Mouse (Mus musculus): ENCODE results near the gene Acsl1. TPM values are rescaled to one million over a fixed set of nuclear protein-coding genes. Genes with fewer than 3 reads are reported as not detected.

The Acsl1 gene
- polyA plus RNA-seq, 1 experiment from 2014 or later = 18.8 TPM

GRCm38 (mm10) chr8:46520667-46521066 lies 49.8 kb downstream of the Acsl1 start:
- Histone ChIP-seq H3K36me3 (replicated peaks) (no peaks in the 10 kb centered on the region), H3K9ac (no peak overlapping the region), H3K4me3 (no peak overlapping the region), H3K4me1 (no peaks in the 10 kb centered on the region), H3K4me2 (no peak overlapping the region), H3K27ac (no peak overlapping the region), H3K27me3 (replicated peaks) (no peaks in the 10 kb centered on the region), H3K9me3 (no peaks in the 10 kb centered on the region)
- ATAC-seq (replicated peaks) = no peak
- WGBS = 94% methylated on average over 6 of the region's 6 CpGs

GRCm38 (mm10) chr8:46526098-46526497 lies 55.3 kb downstream of the Acsl1 start:
- Histone ChIP-seq H3K4me1 (no peaks in the 10 kb centered on the region), H3K27me3 (replicated peaks) (no peaks in the 10 kb centered on the region), H3K9me3 (no peaks in the 10 kb centered on the region), H3K9ac (no peak overlapping the region), H3K4me2 (no peak overlapping the region), H3K27ac (no peak overlapping the region), H3K36me3 (replicated peaks) (no peaks in the 10 kb centered on the region), H3K4me3 (no peak overlapping the region)
- ATAC-seq (replicated peaks) = no peak
- WGBS = 92% methylated on average over 8 of the region's 8 CpGs

GRCm38 (mm10) chr8:46526821-46527220 lies 56.0 kb downstream of the Acsl1 start:
- no peak overlapping the region for H3K9ac ChIP-seq
- no peak overlapping the region for H3K4me2 ChIP-seq
- H3K27me3 ChIP-seq (replicated peaks) = no peaks in the 10 kb centered on the region
- no peak overlapping the region for H3K4me3 ChIP-seq
- 0 out of 2 replicates have a peak, but pooled peaks cover 3% of the 10 kb centered on the region for H3K36me3 ChIP-seq (replicated peaks)
- WGBS = 69% methylated on average over 10 of the region's 10 CpGs
- no peaks in the 10 kb centered on the region for H3K4me1 ChIP-seq
- H3K27ac ChIP-seq = no peak overlapping the region
- no peaks in the 10 kb centered on the region for H3K9me3 ChIP-seq
- ATAC-seq (replicated peaks) = no peak

- no peaks in the 10 kb centered on the region for H3K9me3 ChIP-seq
- no peak overlapping the region for H3K4me2 ChIP-seq
- H3K36me3 ChIP-seq (replicated peaks) = 0 out of 2 replicates have a peak, but pooled peaks cover 3% of the 10 kb centered on the region
- H3K27me3 ChIP-seq (replicated peaks) = no peaks in the 10 kb centered on the region
- ATAC-seq (replicated peaks) = no peak
- H3K27ac ChIP-seq = no peak overlapping the region
- H3K9ac ChIP-seq = no peak overlapping the region
- 86% methylated on average over 4 of the region's 4 CpGs for WGBS
- no peaks in the 10 kb centered on the region for H3K4me1 ChIP-seq
- no peak overlapping the region for H3K4me3 ChIP-seq
Measured at GRCm38 (mm10) chr8:46529508-46529907, 58.7 kb downstream of the Acsl1 start.

- Histone ChIP-seq H3K4me3 (no peak overlapping the region), H3K9ac (no peak overlapping the region), H3K36me3 (replicated peaks) (0 out of 2 replicates have a peak, but pooled peaks cover 3% of the 10 kb centered on the region), H3K4me2 (no peak overlapping the region), H3K27me3 (replicated peaks) (no peaks in the 10 kb centered on the region), H3K27ac (no peak overlapping the region), H3K4me1 (no peaks in the 10 kb centered on the region), H3K9me3 (no peaks in the 10 kb centered on the region)
- no peak for ATAC-seq (replicated peaks)
- WGBS = 60% methylated on average over 4 of the region's 4 CpGs
Measured at GRCm38 (mm10) chr8:46530541-46530940, 59.7 kb downstream of the Acsl1 start.

DNA sequence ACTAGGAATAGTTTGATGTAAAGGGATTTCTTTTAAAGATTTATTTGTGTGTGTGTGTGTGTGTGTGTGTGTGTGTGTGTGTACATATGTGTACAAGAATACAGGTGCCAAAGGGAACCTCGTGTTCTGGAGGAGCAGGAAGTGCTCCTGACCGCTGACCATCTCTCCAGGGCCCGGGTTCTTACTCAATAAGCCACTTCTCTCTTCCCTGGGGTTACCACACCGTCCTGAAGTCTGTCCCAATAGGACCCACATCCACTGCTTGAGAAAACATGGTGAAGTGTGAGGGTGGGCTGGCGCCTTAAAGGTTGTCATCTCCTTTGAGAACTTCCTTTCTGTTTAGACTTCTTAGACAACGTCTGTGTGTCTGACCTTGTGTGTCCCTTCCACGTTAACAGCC lies 63.1 kb downstream of the Acsl1 start:
- no peak overlapping the region for H3K4me2 ChIP-seq
- WGBS = 90% methylated on average over 7 of the region's 7 CpGs
- H3K4me3 ChIP-seq = no peak overlapping the region
- H3K36me3 ChIP-seq (replicated peaks) = 0 out of 2 replicates have a peak, but pooled peaks cover 3% of the 10 kb centered on the region
- no peak overlapping the region for H3K27ac ChIP-seq
- no peaks in the 10 kb centered on the region for H3K27me3 ChIP-seq (replicated peaks)
- no peak for ATAC-seq (replicated peaks)
- no peaks in the 10 kb centered on the region for H3K9me3 ChIP-seq
- H3K9ac ChIP-seq = no peak overlapping the region
- no peaks in the 10 kb centered on the region for H3K4me1 ChIP-seq

DNA sequence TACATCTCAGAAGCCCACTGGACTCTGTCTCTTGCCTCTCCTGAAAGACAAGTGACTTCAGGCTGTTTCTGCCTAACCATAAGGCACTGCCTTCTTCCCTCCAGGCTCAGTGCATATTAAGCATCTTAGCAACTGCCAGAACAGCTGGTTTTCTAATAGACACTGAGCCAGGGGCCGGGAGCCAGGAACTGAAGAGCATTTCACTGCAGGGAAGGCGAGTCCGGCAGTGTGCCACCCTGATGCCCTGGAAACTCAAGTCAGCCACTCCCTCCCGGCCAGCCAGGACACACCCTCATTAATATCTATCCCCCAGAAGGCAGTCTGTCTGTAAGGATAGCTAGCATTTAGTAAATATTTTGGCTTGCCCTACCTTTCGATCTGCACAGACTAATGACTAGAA lies 68.9 kb downstream of the Acsl1 start:
- ATAC-seq (replicated peaks) = no peak; the same call in 1 of the 2 replicates
- Histone ChIP-seq H3K36me3 (replicated peaks) (no peaks in the 10 kb centered on the region), H3K4me3 (no peak overlapping the region), H3K9me3 (no peaks in the 10 kb centered on the region), H3K27me3 (replicated peaks) (no peaks in the 10 kb centered on the region), H3K4me1 (no peaks in the 10 kb centered on the region), H3K9ac (no peak overlapping the region), H3K4me2 (no peak overlapping the region), H3K27ac (no peak overlapping the region)
- 57% methylated on average over 5 of the region's 5 CpGs for WGBS

- no peak overlapping the region for H3K27ac ChIP-seq
- H3K4me2 ChIP-seq = no peak overlapping the region
- H3K4me3 ChIP-seq = no peak overlapping the region
- H3K9ac ChIP-seq = no peak overlapping the region
- no peaks in the 10 kb centered on the region for H3K36me3 ChIP-seq (replicated peaks)
- H3K4me1 ChIP-seq = no peaks in the 10 kb centered on the region
- ATAC-seq (replicated peaks) = no peak
- H3K27me3 ChIP-seq (replicated peaks) = no peaks in the 10 kb centered on the region
- 85% methylated on average over 7 of the region's 7 CpGs for WGBS
- H3K9me3 ChIP-seq = no peaks in the 10 kb centered on the region
Measured at GRCm38 (mm10) chr8:46543191-46543590, 72.4 kb downstream of the Acsl1 start.

GRCm38 (mm10) chr8:46543662-46544061 lies 72.8 kb downstream of the Acsl1 start:
- no peaks in the 10 kb centered on the region for H3K9me3 ChIP-seq
- ATAC-seq (replicated peaks) = no peak
- no peaks in the 10 kb centered on the region for H3K4me1 ChIP-seq
- H3K36me3 ChIP-seq (replicated peaks) = no peaks in the 10 kb centered on the region
- H3K27me3 ChIP-seq (replicated peaks) = no peaks in the 10 kb centered on the region
- no peak overlapping the region for H3K4me2 ChIP-seq
- 83% methylated on average over 6 of the region's 6 CpGs for WGBS
- H3K27ac ChIP-seq = no peak overlapping the region
- H3K4me3 ChIP-seq = no peak overlapping the region
- no peak overlapping the region for H3K9ac ChIP-seq

- Histone ChIP-seq H3K27ac (no peak overlapping the region), H3K36me3 (replicated peaks) (no peaks in the 10 kb centered on the region), H3K4me1 (no peaks in the 10 kb centered on the region), H3K9ac (no peak overlapping the region), H3K4me2 (no peak overlapping the region), H3K27me3 (replicated peaks) (no peaks in the 10 kb centered on the region), H3K4me3 (no peak overlapping the region), H3K9me3 (no peaks in the 10 kb centered on the region)
- 82% methylated on average over 5 of the region's 5 CpGs for WGBS
- ATAC-seq (replicated peaks) = no peak
Measured at GRCm38 (mm10) chr8:46545854-46546253, 75.0 kb downstream of the Acsl1 start.

DNA sequence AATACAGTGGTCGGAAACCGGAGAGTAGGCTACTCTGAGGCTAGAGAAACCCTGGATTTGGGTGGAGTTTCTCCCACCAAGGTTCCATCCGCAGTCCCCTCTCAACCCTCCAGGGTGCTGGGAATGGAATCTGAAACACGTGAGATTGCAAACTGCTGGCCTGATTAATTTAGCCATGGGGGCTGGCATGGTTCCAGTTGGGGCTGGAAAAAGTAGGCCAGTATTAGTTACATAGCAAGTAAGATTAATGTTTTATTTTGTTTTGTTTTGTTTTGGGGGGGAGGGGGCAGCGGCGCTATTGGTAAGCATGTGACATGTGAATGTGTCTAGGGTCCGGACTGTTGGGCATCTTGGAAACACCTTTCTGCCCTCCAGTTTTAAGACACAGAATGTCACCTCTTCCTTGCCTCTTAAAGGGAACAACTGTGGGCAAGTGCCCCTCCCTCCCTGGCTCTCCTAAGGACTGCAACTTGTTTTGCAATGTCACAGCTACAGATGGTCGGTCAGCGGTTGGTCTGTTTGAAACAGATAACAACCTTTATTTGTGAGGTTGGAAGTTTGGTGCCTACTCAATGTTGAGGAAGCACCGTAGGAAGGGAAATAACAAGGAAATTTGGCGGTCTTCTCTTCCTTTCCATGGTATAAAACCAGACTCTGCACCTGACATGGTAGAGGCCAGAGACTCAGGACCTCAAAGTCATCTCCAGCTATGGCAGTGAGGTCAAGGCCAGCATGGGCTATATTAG lies 75.8 kb downstream of the Acsl1 start:
- no peak for ATAC-seq (replicated peaks)

DNA sequence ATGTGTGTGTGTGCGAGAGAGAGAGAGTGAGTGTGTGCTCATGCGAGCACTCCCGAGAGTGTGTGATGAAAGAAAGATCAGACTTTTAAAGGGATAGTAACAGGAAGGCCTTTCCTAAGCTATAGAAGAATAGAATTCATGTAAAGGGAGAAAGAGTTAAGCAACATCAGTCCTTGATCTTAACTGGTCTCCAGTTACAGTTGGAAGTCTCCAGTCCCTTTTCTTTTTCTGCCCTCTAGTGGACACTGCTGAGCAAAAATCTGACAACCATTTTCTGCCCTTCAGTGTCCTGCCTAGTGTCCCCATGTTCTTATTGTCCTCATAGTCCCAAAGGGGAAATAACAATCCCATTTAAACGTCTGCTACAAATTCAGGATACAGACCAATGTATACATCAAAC lies 76.4 kb downstream of the Acsl1 start:
- WGBS = 49% methylated on average over 4 of the region's 4 CpGs
- no peaks in the 10 kb centered on the region for H3K36me3 ChIP-seq (replicated peaks)
- no peak for ATAC-seq (replicated peaks)
- no peak overlapping the region for H3K27ac ChIP-seq
- H3K9ac ChIP-seq = no peak overlapping the region
- H3K4me2 ChIP-seq = no peak overlapping the region
- H3K27me3 ChIP-seq (replicated peaks) = no peaks in the 10 kb centered on the region
- peaks cover 5% of the 10 kb centered on the region for H3K4me1 ChIP-seq
- no peaks in the 10 kb centered on the region for H3K9me3 ChIP-seq
- no peak overlapping the region for H3K4me3 ChIP-seq

More for the DNA sequence above, 75.8 kb downstream of the Acsl1 start:
- WGBS = 79% methylated on average over 11 of the region's 11 CpGs
- Histone ChIP-seq H3K36me3 (replicated peaks) (no peaks in the 10 kb centered on the region), H3K9me3 (no peaks in the 10 kb centered on the region), H3K27me3 (replicated peaks) (no peaks in the 10 kb centered on the region), H3K9ac (no peak overlapping the region), H3K27ac (no peak overlapping the region), H3K4me1 (peaks cover 3% of the 10 kb centered on the region; the same call in 1 of the 2 replicates), H3K4me3 (no peak overlapping the region), H3K4me2 (no peak overlapping the region)

GRCm38 (mm10) chr8:46550058-46550457 lies 79.2 kb downstream of the Acsl1 start:
- peaks cover 11% of the 10 kb centered on the region for H3K4me1 ChIP-seq
- ATAC-seq (replicated peaks) = no peak
- no peaks in the 10 kb centered on the region for H3K27me3 ChIP-seq (replicated peaks)
- no peak overlapping the region for H3K4me3 ChIP-seq
- no peak overlapping the region for H3K4me2 ChIP-seq
- no peaks in the 10 kb centered on the region for H3K36me3 ChIP-seq (replicated peaks)
- WGBS = 90% methylated on average over 8 of the region's 8 CpGs
- H3K9me3 ChIP-seq = no peaks in the 10 kb centered on the region
- no peak overlapping the region for H3K9ac ChIP-seq
- H3K27ac ChIP-seq = no peak overlapping the region
